Comparison of ENCODE assay signal across 24 mouse cellular contexts in the genomic region with DNA sequence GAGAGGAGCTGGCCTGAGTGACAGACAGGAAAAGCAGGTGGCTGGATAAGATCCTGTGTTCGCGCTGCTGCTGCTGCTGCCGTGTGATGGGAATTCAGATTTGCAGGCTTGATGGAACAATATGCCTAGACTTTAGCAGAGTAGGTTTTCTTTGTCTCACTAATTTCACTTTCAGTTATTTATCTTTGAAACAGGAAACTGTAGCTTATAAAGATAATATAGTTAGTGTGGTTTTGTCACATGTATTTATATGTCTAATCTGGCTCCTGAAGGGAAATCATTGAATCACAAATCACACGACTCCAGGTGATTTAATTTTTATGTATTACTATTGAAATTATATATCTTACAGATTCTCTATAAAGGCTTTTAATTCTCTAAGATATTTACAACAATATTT. TPM values are rescaled to one million over a fixed set of nuclear protein-coding genes. Genes with fewer than 3 reads are reported as not detected.
DNase-seq lines count a peak whose midpoint lies in the region; ATAC-seq lines count a peak whose summit lies in the region.
"Had no signal": no experiment of that assay in that cellular context is flagged by ENCODE, and none has a peak within 500 bp of the region (broad histone marks: within the 10 kb centered on the region; RNA-seq: fewer than 3 reads in every experiment).

No protein-coding gene starts in this region.

- DNase-seq in CD4-positive, CD25-positive, alpha-beta regulatory T cell, adult 2 months (ENCODE audit: low read depth, low spot score) = peak; percentile 7
- no peak for DNase-seq in kidney, postnatal 4 days
- no peak for DNase-seq in adrenal gland, adult 8-10 months
- DNase-seq: adrenal gland, adult 2 months; adrenal gland, postnatal 14 days; adrenal gland, postnatal 36 days; cerebellum, adult 11-12 months; cerebellum, adult 2 months; cerebellum, adult 9-10 months; cerebellum, postnatal 10 days; cerebellum, postnatal 25 days had no signal

- no peak overlapping the region for H3K27ac ChIP-seq in midbrain, embryonic 16.5 days (ENCODE audit: low read length)
- H3K27ac ChIP-seq in kidney, embryonic 14.5 days (ENCODE audit: low read depth, low read length) = no peak overlapping the region
- H3K27ac ChIP-seq: embryonic facial prominence, embryonic 13.5 days; embryonic facial prominence, embryonic 15.5 days; forebrain, embryonic 10.5 days; forebrain, embryonic 12.5 days had no signal

- no peak overlapping the region for H3K4me2 ChIP-seq in midbrain, embryonic 16.5 days (ENCODE audit: low read length)
- no peak overlapping the region for H3K4me2 ChIP-seq in kidney, embryonic 14.5 days (replicated peaks; ENCODE audit: low read depth, low read length)
- H3K4me2 ChIP-seq: embryonic facial prominence, embryonic 13.5 days; embryonic facial prominence, embryonic 15.5 days; forebrain, embryonic 12.5 days had no signal

- H3K4me1 ChIP-seq in midbrain, embryonic 16.5 days (ENCODE audit: control insufficient read depth, insufficient read depth, low read length) = no peaks in the 10 kb centered on the region
- H3K4me1 ChIP-seq in kidney, embryonic 14.5 days (ENCODE audit: control insufficient read depth, insufficient read depth, low read length) = no peaks in the 10 kb centered on the region
- H3K4me1 ChIP-seq: embryonic facial prominence, embryonic 13.5 days; embryonic facial prominence, embryonic 15.5 days; forebrain, embryonic 10.5 days; forebrain, embryonic 12.5 days had no signal

- no peaks in the 10 kb centered on the region for H3K36me3 ChIP-seq in midbrain, embryonic 16.5 days (ENCODE audit: control insufficient read depth, insufficient read depth, low read length)
- no peaks in the 10 kb centered on the region for H3K36me3 ChIP-seq in kidney, embryonic 14.5 days (ENCODE audit: control insufficient read depth, insufficient read depth, low read length)
- H3K36me3 ChIP-seq: embryonic facial prominence, embryonic 13.5 days; embryonic facial prominence, embryonic 15.5 days had no signal

- WGBS in midbrain, embryonic 16.5 days = 69% methylated on average over 4 of the region's 4 CpGs
- WGBS in kidney, embryonic 14.5 days = 83% methylated on average over 4 of the region's 4 CpGs

- H3K4me3 ChIP-seq in midbrain, embryonic 16.5 days (ENCODE audit: low read depth, low read length) = no peak overlapping the region
- H3K4me3 ChIP-seq in kidney, embryonic 14.5 days (ENCODE audit: low read length) = no peak overlapping the region
- H3K4me3 ChIP-seq: embryonic facial prominence, embryonic 13.5 days; embryonic facial prominence, embryonic 15.5 days; erythroblast, embryonic 14.5 days; forebrain, embryonic 10.5 days; forebrain, embryonic 12.5 days had no signal

- no peak overlapping the region for H3K9ac ChIP-seq in midbrain, embryonic 16.5 days (ENCODE audit: low read depth, low read length)
- no peak overlapping the region for H3K9ac ChIP-seq in kidney, embryonic 14.5 days (ENCODE audit: low read depth, low read length)
- H3K9ac ChIP-seq: embryonic facial prominence, embryonic 13.5 days; embryonic facial prominence, embryonic 15.5 days; forebrain, embryonic 12.5 days had no signal

- ATAC-seq in CD4-positive, CD25-positive, alpha-beta regulatory T cell, adult 4 months = peak; percentile 53
- peak; percentile 33 for ATAC-seq in activated CD4-positive, CD25-positive, alpha-beta regulatory T cell, adult 4 months
- ATAC-seq in inflammation-experienced regulatory T-cells, adult 6 months = peak; percentile 51
- ATAC-seq in midbrain, embryonic 16.5 days = no peak
- no peak for ATAC-seq in kidney, embryonic 14.5 days (ENCODE audit: low FRiP score, low TSS enrichment)
- ATAC-seq: forebrain, embryonic 14.5 days; forebrain, embryonic 16.5 days; Patski had no signal

- no peaks in the 10 kb centered on the region for H3K9me3 ChIP-seq in midbrain, embryonic 16.5 days (replicated peaks; ENCODE audit: control insufficient read depth, low read length, poor library complexity, severe bottlenecking)
- no peaks in the 10 kb centered on the region for H3K9me3 ChIP-seq in kidney, embryonic 14.5 days (ENCODE audit: control insufficient read depth, low read length)
- H3K9me3 ChIP-seq: embryonic facial prominence, embryonic 13.5 days; embryonic facial prominence, embryonic 15.5 days; forebrain, embryonic 10.5 days; forebrain, embryonic 12.5 days had no signal

- H3K27me3 ChIP-seq in midbrain, embryonic 16.5 days (ENCODE audit: control insufficient read depth, insufficient read depth, low read depth, low read length) = no peaks in the 10 kb centered on the region
- H3K27me3 ChIP-seq in kidney, embryonic 14.5 days (ENCODE audit: control insufficient read depth, insufficient read depth, low read length) = no peaks in the 10 kb centered on the region
- H3K27me3 ChIP-seq: embryonic facial prominence, embryonic 13.5 days; embryonic facial prominence, embryonic 15.5 days; forebrain, embryonic 12.5 days; Patski had no signal

RNA-seq across cellular contexts. Expression of a gene that starts 24.0 kb away (rescaled TPM):
- 10 to 100 TPM; 57.3 to 62.9 TPM for polyA plus RNA-seq in CD4-positive, CD25-positive, alpha-beta regulatory T cell, adult 4 months (2017; shearing (Covaris generic))
- polyA plus RNA-seq in activated CD4-positive, CD25-positive, alpha-beta regulatory T cell, adult 4 months (2017; shearing (Covaris generic)) = 10 to 100 TPM; 42.6 to 44.3 TPM
- 10 to 100 TPM; 42.7 to 55.6 (median 46.5) TPM for polyA plus RNA-seq in inflammation-experienced regulatory T-cells, adult 6 months (2017; shearing (Covaris generic))
- 9.6 and 12.3 TPM in 2 replicates for polyA plus RNA-seq in midbrain, embryonic 16.5 days (2015; fragmentation: Nextera tagmentation; extraction: Ambion mirVana)
- 1 to 10 TPM in 2 of 4 experiments, under 1 TPM in 1, not detected in 1; 0.07 to 1.5 (median 1.1) TPM for total RNA-seq in adrenal gland, adult 8-10 months (2022)
- 3.1 and 5.5 TPM in 2 replicates for polyA plus RNA-seq in kidney, embryonic 14.5 days (2014; fragmentation: Nextera tagmentation; extraction: Ambion mirVana)
- polyA plus RNA-seq: erythroblast, embryonic 14.5 days had no signal

RNA-seq across cellular contexts. Expression of a gene that starts 24.2 kb away (rescaled TPM):
- 10 to 100 TPM; 13.8 to 14.3 TPM for polyA plus RNA-seq in CD4-positive, CD25-positive, alpha-beta regulatory T cell, adult 4 months (2017; shearing (Covaris generic))
- polyA plus RNA-seq in activated CD4-positive, CD25-positive, alpha-beta regulatory T cell, adult 4 months (2017; shearing (Covaris generic)) = 10 to 100 TPM; 10.3 to 12.0 TPM
- polyA plus RNA-seq in inflammation-experienced regulatory T-cells, adult 6 months (2017; shearing (Covaris generic)) = 10 to 100 TPM in 1 of 3 experiments, 1 to 10 TPM in 2; 9.2 to 21.0 (median 9.5) TPM
- 68.1 and 72.7 TPM in 2 replicates for polyA plus RNA-seq in midbrain, embryonic 16.5 days (2015; fragmentation: Nextera tagmentation; extraction: Ambion mirVana)
- total RNA-seq in adrenal gland, adult 8-10 months (2022) = 10 to 100 TPM; 18.4 to 23.3 (median 22.1) TPM
- 16.9 and 19.7 TPM in 2 replicates for polyA plus RNA-seq in kidney, embryonic 14.5 days (2014; fragmentation: Nextera tagmentation; extraction: Ambion mirVana)

RNA-seq across cellular contexts. Expression of a gene that starts 24.3 kb away (rescaled TPM):
- polyA plus RNA-seq in CD4-positive, CD25-positive, alpha-beta regulatory T cell, adult 4 months (2017; shearing (Covaris generic)) = 10 to 100 TPM; 57.4 to 69.3 TPM
- 10 to 100 TPM; 81.7 to 86.6 TPM for polyA plus RNA-seq in activated CD4-positive, CD25-positive, alpha-beta regulatory T cell, adult 4 months (2017; shearing (Covaris generic))
- polyA plus RNA-seq in inflammation-experienced regulatory T-cells, adult 6 months (2017; shearing (Covaris generic)) = 100 to 1,000 TPM in 1 of 3 experiments, 10 to 100 TPM in 2; 69.5 to 141 (median 72.2) TPM
- 40.0 and 48.6 TPM in 2 replicates for polyA plus RNA-seq in midbrain, embryonic 16.5 days (2015; fragmentation: Nextera tagmentation; extraction: Ambion mirVana)
- 10 to 100 TPM; 15.4 to 19.1 (median 17.4) TPM for total RNA-seq in adrenal gland, adult 8-10 months (2022)
- 183 and 293 TPM in 2 replicates for polyA plus RNA-seq in kidney, embryonic 14.5 days (2014; fragmentation: Nextera tagmentation; extraction: Ambion mirVana)

Comparison
In these comparisons a context has a peak if more than half of its experiments do, and no peak if none do; other contexts are left out.
1. ATAC-seq: peak in CD4-positive, CD25-positive, alpha-beta regulatory T cell, adult 4 months (single experiment), activated CD4-positive, CD25-positive, alpha-beta regulatory T cell, adult 4 months (single experiment) and inflammation-experienced regulatory T-cells, adult 6 months (single experiment); none in midbrain, embryonic 16.5 days (single experiment) and kidney, embryonic 14.5 days (single experiment).